Mouse (Mus musculus): ENCODE results near the gene Cdca7l. TPM values are rescaled to one million over a fixed set of nuclear protein-coding genes. Genes with fewer than 3 reads are reported as not detected.
"Not testable (repeated sequence)": the region's sequence is repeated elsewhere in the genome, so short reads cannot be mapped to it uniquely, and the experiment has no call there.

The Cdca7l gene
- polyA plus RNA-seq, 1 experiment from 2014 or later: 20.2 TPM

- no peaks in the 10 kb centered on the region for H3K36me3 ChIP-seq (ENCODE audit: inconsistent target)
- 75% methylated on average over 3 of the region's 3 CpGs for WGBS (ENCODE audit: missing documents)
- H3K79me2 ChIP-seq (ENCODE audit: inconsistent target): peaks cover 36% of the 10 kb centered on the region; the same call in 1 of the 2 replicates
- H3K27ac ChIP-seq: peak overlapping the region; percentile 89
- no peak overlapping the region for H3K4me3 ChIP-seq (ENCODE audit: inconsistent target)
These were observed 57.2 kb downstream of the Cdca7l start for GRCm38 (mm10) chr12:117861249-117861648.

- Histone ChIP-seq H3K79me2 (ENCODE audit: inconsistent target) (peaks cover 22% of the 10 kb centered on the region; the same call in 1 of the 2 replicates), H3K36me3 (ENCODE audit: inconsistent target) (no peaks in the 10 kb centered on the region), H3K4me3 (ENCODE audit: inconsistent target) (no peak overlapping the region), H3K27ac (no peak overlapping the region)
- whole genome bisulfite sequencing (ENCODE audit: missing documents): 71% methylated on average over 5 of the region's 5 CpGs
These were observed 58.6 kb downstream of the Cdca7l start for GRCm38 (mm10) chr12:117862655-117863054.

- H3K36me3 ChIP-seq (ENCODE audit: inconsistent target): peaks cover 7% of the 10 kb centered on the region; the same call in 1 of the 2 replicates
- 48% methylated on average over 4 of the region's 4 CpGs for WGBS (ENCODE audit: missing documents)
- no peak overlapping the region for H3K4me3 ChIP-seq (ENCODE audit: inconsistent target)
- H3K79me2 ChIP-seq (ENCODE audit: inconsistent target): no peaks in the 10 kb centered on the region
- H3K27ac ChIP-seq: peak overlapping the region; percentile 95
These were observed 63.8 kb downstream of the Cdca7l start for GRCm38 (mm10) chr12:117867708-117868564.

- Histone ChIP-seq H3K4me3 (ENCODE audit: inconsistent target) (no peak overlapping the region), H3K79me2 (ENCODE audit: inconsistent target) (no peaks in the 10 kb centered on the region), H3K36me3 (ENCODE audit: inconsistent target) (peaks cover 20% of the 10 kb centered on the region), H3K27ac (no peak overlapping the region)
- 95% methylated on average over 5 of the region's 5 CpGs for WGBS (ENCODE audit: missing documents)
These were observed 68.2 kb downstream of the Cdca7l start for GRCm38 (mm10) chr12:117872265-117872664.

- no peaks in the 10 kb centered on the region for H3K79me2 ChIP-seq (ENCODE audit: inconsistent target)
- H3K27ac ChIP-seq: no peak overlapping the region
- peaks cover 10% of the 10 kb centered on the region for H3K36me3 ChIP-seq (ENCODE audit: inconsistent target)
- 96% methylated on average over 13 of the region's 13 CpGs for WGBS (ENCODE audit: missing documents)
- H3K4me3 ChIP-seq (ENCODE audit: inconsistent target): no peak overlapping the region
These were observed 74.3 kb downstream of the Cdca7l start for GRCm38 (mm10) chr12:117878341-117878740.

GRCm38 (mm10) chr12:117884627-117885026 is 80.5 kb downstream of the Cdca7l start:
- Histone ChIP-seq H3K79me2 (ENCODE audit: inconsistent target) (no peaks in the 10 kb centered on the region), H3K27ac (no peak overlapping the region), H3K4me3 (ENCODE audit: inconsistent target) (no peak overlapping the region), H3K36me3 (ENCODE audit: inconsistent target) (no peaks in the 10 kb centered on the region)
- 89% methylated on average over 2 of the region's 2 CpGs for WGBS (ENCODE audit: missing documents)

GRCm38 (mm10) chr12:117887422-117887821 is 83.3 kb downstream of the Cdca7l start:
- no peaks in the 10 kb centered on the region for H3K79me2 ChIP-seq (ENCODE audit: inconsistent target)
- WGBS (ENCODE audit: missing documents): 94% methylated on average over 3 of the region's 3 CpGs
- H3K4me3 ChIP-seq (ENCODE audit: inconsistent target): no peak overlapping the region
- no peaks in the 10 kb centered on the region for H3K36me3 ChIP-seq (ENCODE audit: inconsistent target)
- H3K27ac ChIP-seq: no peak overlapping the region

- no CpG with 5 or more reads among the region's 4 CpGs for WGBS (ENCODE audit: missing documents)
These were observed 96.7 kb downstream of the Cdca7l start for GRCm38 (mm10) chr12:117900798-117901197.

GRCm38 (mm10) chr12:117901352-117901751 is 97.3 kb downstream of the Cdca7l start:
- not testable (repeated sequence) for H3K79me2 ChIP-seq (ENCODE audit: inconsistent target); H3K27ac ChIP-seq; H3K36me3 ChIP-seq (ENCODE audit: inconsistent target); H3K4me3 ChIP-seq (ENCODE audit: inconsistent target)
- 100% methylated on average over 1 of the region's 4 CpGs for WGBS (ENCODE audit: missing documents)

More at GRCm38 (mm10) chr12:117900798-117901197, 96.7 kb downstream of the Cdca7l start:
- H3K4me3 ChIP-seq (ENCODE audit: inconsistent target); H3K27ac ChIP-seq; H3K79me2 ChIP-seq (ENCODE audit: inconsistent target); H3K36me3 ChIP-seq (ENCODE audit: inconsistent target): not testable (repeated sequence)

GRCm38 (mm10) chr12:117903671-117904070 is 99.6 kb downstream of the Cdca7l start:
- H3K36me3 ChIP-seq (ENCODE audit: inconsistent target): no peaks in the 10 kb centered on the region
- H3K4me3 ChIP-seq (ENCODE audit: inconsistent target): no peak overlapping the region
- no peak overlapping the region for H3K27ac ChIP-seq
- WGBS (ENCODE audit: missing documents): 91% methylated on average over 8 of the region's 8 CpGs
- no peaks in the 10 kb centered on the region for H3K79me2 ChIP-seq (ENCODE audit: inconsistent target)

- not testable (repeated sequence) for H3K79me2 ChIP-seq (ENCODE audit: inconsistent target); H3K36me3 ChIP-seq (ENCODE audit: inconsistent target); H3K4me3 ChIP-seq (ENCODE audit: inconsistent target); H3K27ac ChIP-seq
- WGBS (ENCODE audit: missing documents): 100% methylated on average over 2 of the region's 4 CpGs
These were observed 101.2 kb downstream of the Cdca7l start for GRCm38 (mm10) chr12:117905232-117905840.

- Histone ChIP-seq H3K36me3 (ENCODE audit: inconsistent target) (no peaks in the 10 kb centered on the region), H3K4me3 (ENCODE audit: inconsistent target) (no peak overlapping the region), H3K79me2 (ENCODE audit: inconsistent target) (no peaks in the 10 kb centered on the region), H3K27ac (no peak overlapping the region)
- 94% methylated on average over 1 of the region's 1 CpGs for WGBS (ENCODE audit: missing documents)
These were observed 107.3 kb downstream of the Cdca7l start for GRCm38 (mm10) chr12:117911396-117911795.

GRCm38 (mm10) chr12:117914613-117915245 is 110.6 kb downstream of the Cdca7l start:
- 85% methylated on average over 10 of the region's 10 CpGs for WGBS (ENCODE audit: missing documents)
- no peak overlapping the region for H3K27ac ChIP-seq
- H3K4me3 ChIP-seq (ENCODE audit: inconsistent target): no peak overlapping the region
- no peaks in the 10 kb centered on the region for H3K79me2 ChIP-seq (ENCODE audit: inconsistent target)
- no peaks in the 10 kb centered on the region for H3K36me3 ChIP-seq (ENCODE audit: inconsistent target)

- H3K4me3 ChIP-seq (ENCODE audit: inconsistent target): no peak overlapping the region
- H3K36me3 ChIP-seq (ENCODE audit: inconsistent target): no peaks in the 10 kb centered on the region
- no peak overlapping the region for H3K27ac ChIP-seq
- H3K79me2 ChIP-seq (ENCODE audit: inconsistent target): no peaks in the 10 kb centered on the region
- 42% methylated on average over 10 of the region's 10 CpGs for WGBS (ENCODE audit: missing documents)
These were observed 111.9 kb downstream of the Cdca7l start for GRCm38 (mm10) chr12:117915826-117916588.

All from macrophage (primary cell).